Mouse (Mus musculus) left cerebral cortex, postnatal 25 days (tissue): Measurements from ENCODE around the gene Pan2. TPM values are rescaled to one million over a fixed set of nuclear protein-coding genes. Genes with fewer than 3 reads are reported as not detected.
"Not testable (repeated sequence)": the region's sequence is repeated elsewhere in the genome, so short reads cannot be mapped to it uniquely, and the experiment has no call there.

Experiments
- DNase-seq, 2 experiments: peaks; one replicate each; pipeline ENCODE4 v3.0.0; 2022; ENCODE audit warnings: low spot score in 2 of 2, mixed read lengths in 1 of 2
- intact Hi-C: fragments of 180-260 bp; cut with DNase I; formaldehyde crosslinking; loops from one replicate; pipeline ENCODE4 v1.15.1; 2025
- total RNA-seq, 2 experiments: library from RNA; stranded (reverse); gene quantifications; 2 replicates each; pipeline ENCODE4 v1.2.3; 2021

Pan2 gene
- 10 to 100 TPM; 14.3 to 15.4 TPM for total RNA-seq

DNA sequence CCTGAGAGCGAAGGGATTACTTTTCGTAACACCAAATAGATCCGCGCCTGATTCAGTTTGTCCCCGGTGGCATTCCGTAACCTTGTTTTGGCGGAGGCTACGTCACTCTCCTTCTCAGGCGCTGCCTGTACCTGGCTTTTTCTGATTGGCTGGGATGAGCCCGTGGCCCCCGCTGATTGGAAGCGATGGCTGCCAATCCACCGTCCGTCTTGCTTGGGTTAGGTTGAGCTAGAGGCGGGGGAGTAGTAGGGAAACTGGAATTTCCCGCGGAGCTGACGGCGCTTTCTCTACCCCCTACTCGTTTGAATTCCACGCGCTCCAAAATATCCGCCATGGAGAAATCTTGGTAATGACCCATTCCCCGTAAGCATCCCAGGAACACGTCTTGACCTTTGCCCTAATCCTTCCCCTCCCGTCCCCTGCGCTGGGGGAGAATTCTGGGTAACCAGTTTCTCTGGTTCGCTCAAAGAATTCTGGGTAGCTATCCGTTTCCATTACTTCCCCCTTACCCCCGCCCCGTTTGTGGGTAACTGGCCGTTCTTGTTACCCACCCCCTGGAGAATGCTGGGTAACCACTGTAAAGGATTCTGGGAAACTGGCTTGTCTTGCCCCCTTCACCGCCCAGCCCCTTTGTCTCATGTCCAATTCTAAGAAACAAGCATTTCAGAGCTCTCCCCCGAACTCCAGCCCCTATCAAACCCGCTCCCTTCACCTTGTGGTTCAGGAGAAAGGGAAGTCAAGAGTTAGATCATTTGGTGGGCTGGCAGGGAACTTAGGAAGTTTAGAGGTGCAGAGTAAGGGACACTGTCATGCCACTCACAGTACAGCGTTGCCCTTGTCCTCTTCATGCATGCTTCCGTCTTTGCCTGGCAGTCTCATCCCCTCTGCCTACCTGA, at the start of gene Pan2:
Gene Pan2, plus strand, starts transcription at position 210 of the 896 bp plus-strand sequence.
- intact Hi-C loops: loop anchor here (1.0 to 2.0 kb wide), 3 partner anchors 19 to 34 kb away; partner anchors contain the start of genes Cnpy2, Cs and Stat2
- DNase-seq: peak; percentile 100

DNA sequence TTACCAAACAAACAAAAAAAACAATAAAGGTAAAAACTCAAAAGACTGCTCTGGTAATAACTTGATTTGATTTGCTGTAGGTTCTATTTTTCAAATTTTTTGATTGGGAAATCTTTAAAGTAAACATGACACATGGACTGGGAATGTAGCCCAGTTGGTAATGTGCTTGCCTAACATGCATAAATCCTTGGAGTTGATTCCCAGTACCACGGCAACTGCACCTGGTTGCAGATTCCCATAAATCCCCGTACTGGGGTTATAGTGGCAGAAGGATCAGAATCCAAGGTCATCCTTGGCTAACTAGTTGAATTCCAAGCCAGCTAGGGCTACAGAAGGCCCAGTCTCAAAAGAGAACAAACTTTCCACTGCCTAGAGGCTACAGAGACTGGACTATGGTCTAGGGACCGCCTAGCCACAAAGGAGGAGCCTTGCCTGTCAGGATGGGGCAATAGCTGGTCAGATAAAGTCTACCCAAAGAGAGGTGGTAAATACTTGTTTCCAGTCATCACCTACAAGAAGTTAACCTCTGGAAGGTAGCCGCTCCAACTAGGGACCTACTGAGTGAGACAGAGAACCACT, 49.4 kb upstream of the Pan2 start, which contains the start of gene Apon:
Gene Apon, plus strand, starts transcription at position 420 of the 579 bp plus-strand sequence.
- intact Hi-C loops: no loop called here
- DNase-seq: no peak

DNA sequence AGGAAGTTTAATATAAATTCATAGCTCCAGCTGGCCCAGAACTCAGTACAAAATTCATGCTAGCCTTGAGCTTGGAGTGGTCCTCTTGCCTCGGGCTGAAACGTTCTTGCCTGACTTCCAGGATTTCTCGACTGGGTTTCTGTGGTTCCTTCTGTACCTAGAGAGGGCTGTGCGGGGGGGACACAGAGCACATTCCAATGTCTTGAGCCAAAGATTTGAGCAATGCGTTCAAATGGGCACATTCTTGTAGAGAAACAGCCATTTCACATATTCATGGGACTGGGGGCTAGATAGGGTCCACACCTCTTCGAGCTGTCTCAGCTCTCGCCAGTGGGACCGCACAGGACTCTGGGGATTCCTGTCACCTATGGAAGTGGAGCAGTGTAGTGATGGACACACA, 47.2 kb upstream of the Pan2 start:
- DNase-seq: no peak
- intact Hi-C loops: no loop called here

DNA sequence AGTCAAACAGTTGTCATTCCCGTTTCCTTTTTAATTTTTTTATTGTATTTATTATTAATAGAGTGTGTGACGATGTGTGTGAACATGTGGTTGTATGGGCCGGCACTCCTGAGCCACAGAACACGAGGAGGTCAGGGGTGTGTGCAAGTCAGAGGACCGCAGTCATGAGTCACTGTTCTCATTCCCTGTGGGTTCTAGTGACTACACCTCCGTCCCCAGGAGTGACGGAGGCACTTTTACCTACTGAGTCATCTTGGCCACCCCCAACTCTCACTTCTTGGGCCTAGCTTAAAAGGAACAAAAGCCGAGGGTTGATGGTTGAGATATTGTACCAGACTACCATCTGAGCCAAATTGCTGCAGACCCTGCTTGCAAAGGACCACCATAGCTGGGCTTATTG, 46.8 kb upstream of the Pan2 start:
- intact Hi-C loops: no loop called here
- DNase-seq: peak in 1 of 2 experiments; percentile 57

DNA sequence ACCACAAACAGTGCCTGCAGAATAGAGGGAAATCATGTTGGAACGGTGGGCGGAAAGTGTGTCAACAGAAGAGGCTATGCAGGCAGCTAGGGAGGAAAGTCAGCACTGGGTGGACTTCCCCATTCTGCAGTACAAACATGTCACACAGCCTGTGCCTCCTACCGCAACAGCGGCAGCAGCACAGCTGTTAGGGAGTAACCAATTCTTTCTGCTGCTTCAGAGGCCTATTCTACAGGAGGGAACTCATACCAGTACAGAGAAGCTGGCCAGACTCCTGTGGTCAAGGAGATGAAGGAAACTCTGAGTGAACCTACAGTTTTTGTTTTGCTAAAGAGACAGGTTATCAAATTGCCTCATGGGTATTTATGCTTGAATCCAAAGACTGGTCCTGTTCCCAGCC, 44.2 kb upstream of the Pan2 start:
- intact Hi-C loops: no loop called here
- no peak for DNase-seq

DNA sequence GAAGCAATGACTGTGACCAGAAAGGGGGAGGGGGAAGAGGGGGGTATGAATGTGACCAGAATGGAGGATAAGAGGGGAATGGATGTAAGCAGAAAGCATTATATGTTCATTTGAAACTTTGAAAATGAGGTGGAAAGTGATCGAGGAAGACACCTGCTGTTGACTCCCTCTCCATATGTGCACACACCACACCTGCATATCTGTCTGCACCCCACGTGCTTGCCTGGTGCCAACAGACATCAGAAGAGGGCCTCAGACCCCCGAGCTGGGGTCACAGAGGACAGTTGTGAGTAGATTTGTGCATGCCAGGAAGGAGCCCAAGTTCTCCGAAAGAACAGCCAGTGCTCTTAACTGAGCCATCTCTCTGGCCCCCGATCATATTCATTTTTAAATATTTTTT, 43.2 kb upstream of the Pan2 start:
- DNase-seq: no peak
- intact Hi-C loops: no loop called here

DNA sequence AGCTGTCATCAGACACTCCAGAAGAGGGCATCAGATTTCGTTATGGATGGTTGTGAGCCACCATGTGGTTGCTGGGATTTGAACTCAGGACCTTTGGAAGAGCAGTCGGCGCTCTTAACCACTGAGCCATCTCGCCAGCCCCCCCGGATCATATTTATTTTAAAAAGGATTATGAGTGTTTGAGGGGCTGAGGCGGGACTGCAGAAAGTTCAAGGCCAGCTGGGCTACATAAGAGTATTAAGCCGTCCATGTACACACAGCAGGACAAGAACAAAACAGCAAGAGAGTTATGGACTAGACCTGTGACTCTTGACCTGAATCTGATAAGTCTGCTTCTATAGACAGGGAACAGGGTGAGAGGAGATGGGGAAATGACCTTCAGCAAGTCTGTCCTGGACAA, 42.8 kb upstream of the Pan2 start:
- intact Hi-C loops, DNase-seq: not testable (repeated sequence)

DNA sequence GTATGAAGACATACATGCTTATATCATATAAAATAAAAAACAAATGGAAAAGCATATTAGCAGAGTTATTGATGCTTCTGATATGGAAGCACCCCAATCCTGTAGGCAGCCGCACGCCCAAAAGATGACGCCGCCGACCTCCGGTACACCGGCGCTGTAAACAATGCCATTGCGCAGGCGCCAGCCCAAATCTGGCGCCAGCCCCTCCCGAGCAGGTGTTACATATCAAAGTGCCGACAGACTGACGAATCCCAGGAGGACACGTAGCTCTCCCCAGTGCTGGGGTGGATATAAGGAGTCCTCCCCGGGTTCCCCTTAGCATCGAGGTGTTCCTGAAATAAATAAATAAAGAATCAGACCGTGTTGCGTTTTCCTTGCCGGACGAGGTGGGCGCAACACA, 40.8 kb upstream of the Pan2 start:
- intact Hi-C loops: no loop called here

DNA sequence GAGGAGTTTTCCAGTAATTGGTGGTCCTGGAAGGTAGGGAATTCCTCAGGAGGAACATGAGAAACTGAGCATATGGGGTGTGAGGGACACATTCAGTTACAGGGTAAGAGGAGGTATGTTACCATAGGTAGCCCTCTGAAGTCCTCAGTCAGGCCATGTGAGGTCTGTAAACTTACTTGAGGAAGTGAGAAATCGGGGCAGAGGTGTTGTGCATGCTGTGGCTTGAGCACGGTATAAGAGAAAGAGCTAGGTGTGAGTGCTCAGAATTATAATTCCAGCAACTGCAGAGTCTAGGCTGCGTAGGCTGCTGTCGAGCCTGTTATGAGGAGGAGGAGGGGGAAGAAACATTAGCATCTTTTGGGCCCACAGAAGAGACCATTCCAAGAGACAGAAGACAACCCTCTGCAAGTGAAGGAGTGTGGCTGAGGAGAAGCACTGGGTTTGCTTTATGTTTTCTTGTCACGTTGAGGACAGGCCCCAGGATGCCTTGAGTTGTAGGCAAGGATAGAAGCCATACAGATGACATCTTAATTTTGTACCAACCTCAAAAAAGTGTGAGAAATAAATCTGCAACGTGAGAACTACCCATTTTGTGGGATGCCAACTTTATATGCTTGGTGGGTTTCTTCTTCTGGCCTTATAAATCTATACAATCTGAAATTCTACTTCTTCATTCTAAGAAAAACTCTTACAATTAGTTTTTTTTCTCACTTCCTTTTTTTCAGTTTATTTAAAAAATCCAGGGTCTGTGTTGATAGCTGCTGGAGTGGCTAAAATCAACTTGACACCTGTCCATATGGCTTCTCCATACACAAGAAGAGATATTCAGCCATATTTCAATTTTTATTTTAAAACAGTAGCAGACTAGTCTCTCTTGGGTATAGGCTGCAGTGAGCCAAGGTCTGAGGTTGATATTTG, 39.5 kb upstream of the Pan2 start:
- intact Hi-C loops: no loop called here

More for the DNA sequence above, 40.8 kb upstream of the Pan2 start:
- no peak for DNase-seq

DNA sequence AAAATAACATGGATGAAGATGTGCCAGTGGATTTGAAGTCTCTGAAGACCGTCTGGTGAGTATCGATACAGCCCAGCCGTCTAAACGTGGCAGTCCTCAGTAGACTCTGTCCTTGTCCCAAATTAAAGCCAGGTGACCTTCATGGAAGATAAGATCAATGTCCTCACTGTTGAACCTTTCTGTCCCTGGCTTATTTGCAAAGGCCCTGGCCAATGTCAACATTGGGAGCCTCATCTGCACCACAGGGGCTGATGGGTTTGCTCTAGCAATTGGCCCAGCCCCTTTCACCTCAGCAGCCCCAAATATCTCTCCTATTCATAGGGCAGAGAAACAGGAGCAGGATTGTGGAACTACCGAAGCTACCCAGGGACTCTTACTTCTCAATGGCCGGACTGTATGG, 34.8 kb upstream of the Pan2 start, which contains the start of gene Apof:
Gene Apof, plus strand, starts transcription at position 301 of the 400 bp plus-strand sequence.
- intact Hi-C loops: no loop called here
- DNase-seq: no peak

More for the DNA sequence above, 39.5 kb upstream of the Pan2 start:
- DNase-seq: peak in 1 of 2 experiments; percentile 68

DNA sequence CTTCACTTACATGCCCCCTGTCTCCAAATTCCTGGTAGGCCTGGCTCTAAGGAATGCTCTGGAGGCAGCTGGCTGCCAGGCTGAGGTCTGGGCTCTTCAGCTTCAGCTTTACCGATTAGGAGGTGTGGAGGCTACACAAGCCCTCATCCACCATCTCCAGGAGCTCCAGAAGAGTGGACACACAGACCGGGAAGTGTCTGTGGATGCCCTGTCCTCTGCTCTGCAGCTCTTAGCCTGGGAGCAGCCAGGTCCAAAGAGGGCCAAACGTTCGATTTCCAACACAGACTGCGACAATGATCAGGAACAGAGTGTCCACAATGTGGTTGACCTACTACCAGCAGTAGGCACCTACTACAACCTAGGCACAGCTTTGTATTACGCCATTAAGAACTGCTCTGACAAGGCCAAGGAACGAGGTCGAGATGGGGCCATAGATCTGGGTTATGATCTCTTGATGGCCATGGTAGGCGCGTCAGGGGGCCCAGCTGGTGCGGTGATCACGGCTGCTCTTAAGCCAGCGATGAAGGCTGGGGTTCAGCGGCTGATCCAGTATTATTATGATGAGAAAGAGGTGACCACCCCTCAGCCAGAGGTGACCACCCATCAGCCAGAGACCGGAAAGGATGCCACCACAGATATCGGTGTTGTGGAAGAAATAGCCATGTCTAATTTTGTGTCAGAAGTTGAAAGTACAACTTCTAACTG, 33.8 kb upstream of the Pan2 start:
- no peak for DNase-seq
- intact Hi-C loops: no loop called here

DNA sequence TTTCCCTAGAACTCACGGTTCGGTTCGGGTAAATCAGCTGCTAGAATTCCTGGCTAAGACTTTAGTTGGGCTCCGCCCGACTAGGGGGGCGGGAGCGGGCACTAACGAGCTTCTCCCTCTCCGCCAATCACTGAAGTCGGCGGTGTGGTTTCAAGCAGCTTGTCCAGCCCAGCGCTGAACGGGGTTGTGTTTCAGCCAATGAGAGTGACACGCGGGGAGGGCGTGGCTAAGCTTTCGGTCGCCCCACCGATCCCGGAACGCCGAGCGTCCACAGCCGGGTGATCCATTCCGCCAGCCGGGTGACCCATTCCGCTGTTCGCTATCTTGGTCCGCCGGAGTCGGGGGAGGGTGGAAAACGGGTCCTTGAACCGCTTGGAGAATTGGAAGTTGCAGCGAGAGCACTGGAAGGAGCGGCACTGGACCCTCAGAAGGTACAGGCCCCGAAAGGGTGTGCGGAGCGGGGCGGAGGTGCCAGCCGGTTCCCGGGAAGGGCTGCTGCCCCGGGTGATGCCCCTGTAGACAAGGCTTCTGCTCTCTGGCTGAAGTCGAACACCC, 32.8 kb upstream of the Pan2 start, which contains the start of gene Stat2:
Gene Stat2, plus strand, starts transcription at position 273 of the 555 bp plus-strand sequence.
- intact Hi-C loops: loop anchor here (2.0 to 5.0 kb wide), 2 partner anchors 32 to 38 kb away; partner anchors contain the start of genes Pan2 and Timeless
- peak; percentile 96 to 99 for DNase-seq

DNA sequence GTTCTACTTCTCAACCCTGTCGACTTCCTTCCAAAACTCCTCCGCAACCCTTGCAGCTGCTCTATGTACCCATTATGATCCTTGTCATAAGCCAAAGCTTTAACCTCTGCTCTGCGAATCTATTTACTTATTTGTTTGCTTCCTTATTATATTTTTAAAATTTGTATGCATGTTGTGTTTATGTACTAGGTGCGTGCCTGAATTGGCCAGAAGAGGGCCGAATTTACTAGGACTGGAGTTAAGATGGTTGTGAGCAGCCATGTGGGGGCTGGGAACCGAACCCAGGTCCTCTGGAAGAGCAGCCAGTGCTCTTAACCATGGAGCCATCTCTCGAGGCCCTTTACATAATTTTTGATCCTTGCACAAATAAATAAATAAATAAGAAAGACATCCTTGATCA, 32.3 kb upstream of the Pan2 start:
- peak in 1 of 2 experiments; percentile 6 for DNase-seq
- intact Hi-C loops: loop anchor here (2.0 to 5.0 kb wide), 2 partner anchors 32 to 39 kb away; partner anchors contain the start of genes Pan2 and Timeless

DNA sequence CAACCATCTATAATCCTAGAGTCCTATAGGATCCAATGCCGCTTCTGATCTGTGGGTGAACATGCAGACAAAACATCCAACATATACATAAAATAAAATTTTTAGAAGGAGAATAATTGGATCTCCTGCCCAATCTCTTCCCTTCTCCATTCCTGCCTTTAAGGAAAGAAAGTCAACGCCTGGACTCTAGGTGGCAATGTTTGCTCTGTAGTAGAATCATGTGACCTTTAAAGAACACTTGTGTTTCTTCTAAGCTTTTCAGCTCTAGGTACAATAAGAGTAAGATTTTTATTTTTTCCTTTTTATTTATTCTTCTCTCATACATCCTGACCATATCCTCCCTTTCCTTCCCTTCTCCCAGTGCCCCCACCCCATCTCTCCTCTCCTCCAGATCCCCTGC, 31.3 kb upstream of the Pan2 start:
- DNase-seq: no peak
- intact Hi-C loops: loop anchor here (2.0 to 5.0 kb wide), 2 partner anchors 31 to 40 kb away; partner anchors contain the start of genes Pan2 and Timeless

DNA sequence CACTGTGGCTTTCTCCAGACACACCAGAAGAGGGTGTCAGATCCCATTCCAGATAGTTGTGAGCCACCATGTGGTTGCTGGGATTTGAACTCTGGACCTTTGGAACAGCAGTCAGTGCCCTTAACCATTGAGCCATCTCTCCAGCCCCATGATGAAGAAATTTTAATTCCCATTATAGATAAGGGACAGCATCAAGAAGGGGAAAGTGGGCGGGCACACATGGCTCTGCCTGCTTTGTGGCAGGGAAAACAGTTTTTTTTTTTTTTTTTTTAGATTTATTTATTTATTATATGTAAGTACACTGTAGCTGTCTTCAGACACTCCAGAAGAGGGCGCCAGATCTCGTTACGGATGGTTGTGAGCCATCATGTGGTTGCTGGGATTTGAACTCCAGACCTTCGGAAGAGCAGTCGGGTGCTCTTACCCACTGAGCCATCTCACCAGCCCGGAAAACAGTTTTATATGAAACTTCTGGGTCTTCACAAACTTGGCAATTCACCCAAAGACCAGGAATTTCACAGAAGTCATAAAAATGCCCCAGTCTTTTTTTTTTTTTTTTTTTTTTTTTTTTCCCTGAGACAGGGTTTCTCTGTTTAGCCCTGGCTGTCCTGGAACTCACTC, 30.2 kb upstream of the Pan2 start:
- intact Hi-C loops: loop anchor here (5.0 kb wide), 1 partner anchor 41 kb away; the partner anchor contains the start of gene Timeless
- DNase-seq: not testable (repeated sequence)

DNA sequence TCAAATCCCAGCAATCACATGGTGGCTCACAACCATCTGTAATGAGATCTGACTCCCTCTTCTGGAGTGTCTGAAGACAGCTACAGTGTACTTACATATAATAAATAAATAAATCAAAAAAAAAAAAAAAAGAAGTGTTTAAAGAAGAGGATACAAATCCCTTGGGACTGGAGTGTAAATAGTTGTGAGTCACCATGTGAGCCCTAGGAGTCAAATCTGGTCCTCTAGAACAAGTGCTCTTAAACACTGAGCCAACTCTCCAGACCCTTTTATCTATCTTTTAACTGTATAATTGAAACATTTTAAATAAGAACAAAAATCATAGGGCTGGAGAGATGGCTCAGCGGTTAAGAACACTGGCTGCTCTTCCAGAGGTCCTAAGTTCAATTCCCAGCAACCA, 27.8 kb upstream of the Pan2 start:
- DNase-seq: not testable (repeated sequence)

DNA sequence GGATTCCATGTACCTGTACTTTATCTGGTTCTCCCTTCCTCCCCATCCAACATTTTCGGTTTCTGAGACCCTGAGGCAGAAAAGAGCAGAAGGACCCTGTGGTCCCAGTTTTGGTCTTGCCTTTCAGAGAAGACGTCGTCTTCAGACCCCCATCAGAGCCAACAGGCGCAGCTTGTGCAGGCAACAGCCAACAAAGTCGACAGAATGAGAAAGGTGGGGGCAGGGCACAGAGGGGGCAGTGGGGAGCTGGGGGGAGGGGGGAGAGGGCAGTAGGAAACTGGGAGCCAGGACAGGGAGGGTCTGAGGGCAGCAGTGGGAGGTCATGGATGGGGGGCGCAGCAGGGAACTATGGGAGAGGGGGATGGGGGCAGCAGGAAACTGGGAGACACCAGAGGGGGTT, 25.0 kb upstream of the Pan2 start:
- DNase-seq: no peak
- intact Hi-C loops: no loop called here

More for the DNA sequence above, 27.8 kb upstream of the Pan2 start:
- intact Hi-C loops: not testable (repeated sequence)

DNA sequence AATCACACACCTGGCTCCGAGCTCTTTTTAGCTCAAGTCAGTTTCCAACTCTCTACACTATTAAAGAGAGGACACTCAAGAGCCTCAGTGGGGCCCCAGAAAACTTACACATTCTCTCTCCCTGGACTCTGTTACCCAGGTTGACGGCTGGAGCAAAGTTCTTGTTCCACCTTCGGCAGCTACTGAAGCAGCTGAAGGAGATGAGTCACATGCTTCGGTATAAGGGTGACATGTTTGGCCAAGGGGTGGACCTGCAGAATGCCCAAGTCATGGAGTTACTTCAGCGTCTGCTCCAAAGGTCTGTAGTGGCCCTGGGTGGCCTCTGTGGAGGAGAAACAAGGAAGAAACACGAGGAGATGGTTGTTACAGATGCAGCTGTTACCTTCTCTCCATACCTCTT, 22.2 kb upstream of the Pan2 start:
- intact Hi-C loops: no loop called here
- DNase-seq: no peak
